Mouse (Mus musculus) gastrocnemius, postnatal 10 days (tissue): ENCODE measurements at regions not wholly inside any gene's neighbourhood (a gene's known extent, or its start where the extent isn't known, plus 50 kb on each side); places are given as distances from the start of the nearest gene placed in this dataset.

Experiments used
- DNase-seq: peaks from one replicate; pipeline ENCODE4 v3.0.0; 2021; ENCODE audit warnings: mixed read lengths

DNA sequence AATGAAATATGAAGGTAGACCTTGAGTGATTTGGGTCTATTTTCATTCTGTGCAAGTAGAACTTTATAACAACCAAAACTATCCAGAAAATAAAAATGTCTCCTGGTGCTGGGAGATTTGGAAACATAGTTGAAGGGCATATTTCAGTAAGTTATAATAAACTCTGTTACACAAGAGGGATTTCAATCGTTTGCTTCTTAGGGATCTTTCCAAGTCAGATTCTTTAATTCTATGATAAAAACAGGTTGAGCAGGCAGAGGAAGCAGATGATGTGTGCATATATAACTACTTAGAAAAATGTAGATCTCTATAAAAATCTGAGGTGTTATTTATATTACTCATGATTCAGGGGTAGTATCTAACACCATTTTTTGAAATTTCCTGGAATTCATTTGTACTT lies 498.3 kb downstream of the Lmo4 start:
- DNase-seq = no peak

DNA sequence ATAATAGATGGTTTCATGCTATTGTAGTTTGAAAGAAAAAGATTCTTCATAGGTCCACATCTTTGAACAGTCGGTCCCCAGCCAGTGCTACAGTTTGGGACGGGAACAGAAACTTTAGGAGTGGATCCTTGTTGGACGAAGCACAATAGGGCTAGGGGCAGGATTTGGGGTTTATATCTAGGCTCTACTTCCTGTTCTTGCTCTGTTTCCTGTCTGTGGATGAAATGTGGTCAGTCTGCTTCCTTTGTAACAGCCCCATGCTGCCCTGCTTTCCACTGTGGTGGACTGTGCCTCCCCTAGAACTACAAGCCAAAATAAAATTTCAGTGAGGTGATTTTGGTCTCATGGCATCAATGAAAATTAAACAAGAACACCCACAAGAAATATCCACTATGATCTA lies 510.2 kb downstream of the Lmo4 start:
- no peak for DNase-seq

DNA sequence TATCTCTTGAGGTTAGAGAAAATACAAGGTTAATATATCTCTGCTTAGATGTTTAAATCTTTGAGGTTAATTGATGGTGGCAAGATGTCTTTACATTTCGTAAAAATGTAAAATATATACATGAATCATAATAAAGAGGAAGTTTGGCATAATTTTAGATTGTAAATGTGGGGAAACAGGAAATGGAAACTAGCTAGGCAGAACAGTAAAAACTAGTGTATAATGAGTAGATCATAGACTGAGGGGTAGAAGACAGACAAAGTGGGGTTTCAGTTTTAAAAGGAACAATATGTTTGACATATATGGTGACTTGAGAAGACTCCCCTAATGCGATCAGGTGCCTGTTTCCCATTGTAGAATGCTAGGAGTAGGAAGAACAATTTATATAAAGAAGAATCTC lies 519.3 kb downstream of the Lmo4 start:
- no peak for DNase-seq

DNA sequence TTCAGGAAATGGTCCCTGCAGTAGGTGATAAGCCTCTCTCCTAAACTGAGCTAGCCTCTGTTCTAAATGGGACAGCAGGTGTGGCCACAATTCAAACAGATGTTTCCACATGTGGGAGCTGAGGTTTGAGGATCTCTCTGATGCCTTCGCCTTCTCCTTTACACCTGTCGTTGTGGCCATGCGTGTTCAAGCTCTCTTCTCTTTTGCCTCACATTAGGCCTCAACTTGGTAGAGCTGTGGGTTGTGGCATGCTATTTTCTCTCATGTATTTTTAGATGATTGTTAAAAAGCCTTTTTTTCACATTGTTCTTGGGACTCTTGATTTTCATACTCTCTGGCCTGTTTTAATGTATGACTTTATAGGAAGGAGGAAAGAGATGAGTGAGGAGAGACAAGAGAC lies 526.8 kb downstream of the Lmo4 start:
- no peak for DNase-seq

DNA sequence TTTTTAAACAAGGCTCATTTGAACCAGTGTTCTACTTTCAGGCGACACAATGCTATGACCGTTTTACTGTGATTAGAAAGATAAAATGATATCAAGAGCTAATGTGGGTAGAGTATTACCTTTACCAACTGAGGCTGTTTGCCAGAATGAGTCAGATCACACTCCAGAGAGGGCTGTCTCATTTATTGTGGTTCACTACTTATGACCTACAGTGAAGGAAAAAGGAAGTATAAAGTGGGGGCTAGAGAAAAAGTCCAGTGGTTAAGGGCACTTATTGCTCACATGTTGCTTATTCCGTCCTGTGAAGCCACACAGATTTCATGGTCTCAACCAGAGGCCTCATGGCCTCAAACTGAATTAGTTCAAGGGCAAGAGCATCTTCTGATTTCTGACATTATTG lies 530.2 kb downstream of the Lmo4 start:
- DNase-seq = no peak

DNA sequence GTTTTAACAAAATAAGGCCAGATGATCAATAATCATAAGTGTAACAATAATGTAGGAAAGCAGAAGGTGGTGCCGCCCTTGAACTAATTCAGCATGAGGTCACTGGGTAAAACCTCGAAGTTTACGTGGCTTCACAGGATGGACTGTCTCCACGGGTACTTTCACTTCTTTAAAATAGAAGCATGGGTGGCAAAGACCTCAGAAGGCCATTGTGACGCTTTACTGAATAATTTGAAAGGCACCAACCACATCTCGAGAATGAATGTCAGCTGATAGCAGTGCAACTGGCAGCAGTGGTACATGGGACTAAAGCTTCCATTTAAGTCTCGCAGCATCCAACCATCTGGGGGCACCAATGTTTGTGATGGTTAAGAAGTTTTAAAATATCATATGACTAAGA lies 530.6 kb downstream of the Lmo4 start:
- DNase-seq = no peak

DNA sequence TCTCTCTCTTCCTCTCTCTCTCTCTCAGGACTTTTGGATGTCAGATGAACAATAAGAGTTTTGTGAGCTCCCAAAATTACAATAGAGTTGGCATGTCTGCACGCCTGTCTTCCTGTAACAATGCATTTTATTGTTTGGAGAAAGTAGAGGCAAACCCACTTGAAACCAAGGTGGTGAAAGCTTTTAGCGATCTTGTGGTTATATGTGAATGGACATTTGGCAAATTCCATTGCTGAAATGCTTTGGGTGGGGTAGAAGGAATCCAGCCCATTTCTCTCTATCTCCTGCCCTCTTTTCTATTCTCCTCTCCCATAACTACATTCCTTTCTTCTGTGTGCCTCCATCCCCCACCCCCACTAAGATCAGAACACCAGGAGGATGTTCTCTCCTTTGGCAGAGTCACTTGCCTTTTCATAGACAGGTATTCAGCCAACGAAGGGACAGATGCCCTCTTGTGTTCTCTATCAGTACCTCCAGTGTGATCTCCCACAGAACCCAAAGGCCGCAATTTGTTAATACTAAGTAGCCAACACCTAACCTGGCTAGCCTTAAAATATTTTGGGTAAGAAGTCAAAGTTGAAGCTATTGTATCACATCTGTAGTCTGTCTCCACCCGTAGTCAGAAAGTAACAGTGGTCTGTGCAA lies 542.9 kb downstream of the Lmo4 start:
- DNase-seq = no peak

DNA sequence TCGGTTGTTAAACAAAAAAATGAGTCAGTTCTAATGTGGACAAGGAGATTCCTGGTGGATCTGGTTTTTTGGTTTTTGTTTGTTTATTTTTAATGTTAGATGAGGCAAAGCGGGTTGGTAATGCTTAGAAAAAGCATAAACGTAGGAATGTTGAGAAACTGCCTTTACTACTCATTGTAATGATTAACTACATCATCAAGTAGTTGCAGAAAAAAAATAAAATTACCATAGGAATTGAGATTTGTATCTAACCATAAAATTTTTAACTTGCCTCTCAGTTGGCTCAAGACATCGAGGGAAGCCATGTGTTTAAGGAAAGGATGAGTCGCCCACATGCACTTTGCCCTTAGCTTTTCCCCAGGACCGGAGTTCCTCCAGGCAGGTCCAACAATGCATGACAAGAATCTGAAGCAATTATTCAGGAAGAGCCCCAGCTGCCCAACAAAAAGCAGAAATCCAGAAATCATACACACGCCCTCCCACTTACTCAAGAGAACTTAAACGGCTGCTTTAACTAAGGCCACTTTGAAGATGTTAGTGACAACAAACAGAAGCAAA lies 545.5 kb downstream of the Lmo4 start:
- no peak for DNase-seq

DNA sequence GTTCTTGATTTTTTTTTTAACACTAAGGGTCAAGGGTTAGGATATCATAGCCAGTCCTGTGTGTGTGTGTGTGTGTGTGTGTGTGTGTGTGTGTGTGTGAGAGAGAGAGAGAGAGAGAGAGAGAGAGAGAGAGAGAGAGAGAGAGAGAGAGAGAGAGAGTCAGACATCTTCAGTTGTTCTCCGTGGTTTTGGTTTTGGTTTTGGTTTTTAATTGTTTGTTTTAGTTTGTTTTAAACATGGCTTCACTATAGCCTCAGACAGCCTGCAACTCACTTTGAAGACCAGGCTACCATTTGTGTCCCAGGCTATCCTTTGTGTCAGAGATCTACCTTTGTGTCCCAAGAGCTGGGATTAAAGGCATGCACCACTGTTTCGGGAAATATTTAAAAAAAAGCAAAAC lies 557.8 kb downstream of the Lmo4 start:
- no peak for DNase-seq

DNA sequence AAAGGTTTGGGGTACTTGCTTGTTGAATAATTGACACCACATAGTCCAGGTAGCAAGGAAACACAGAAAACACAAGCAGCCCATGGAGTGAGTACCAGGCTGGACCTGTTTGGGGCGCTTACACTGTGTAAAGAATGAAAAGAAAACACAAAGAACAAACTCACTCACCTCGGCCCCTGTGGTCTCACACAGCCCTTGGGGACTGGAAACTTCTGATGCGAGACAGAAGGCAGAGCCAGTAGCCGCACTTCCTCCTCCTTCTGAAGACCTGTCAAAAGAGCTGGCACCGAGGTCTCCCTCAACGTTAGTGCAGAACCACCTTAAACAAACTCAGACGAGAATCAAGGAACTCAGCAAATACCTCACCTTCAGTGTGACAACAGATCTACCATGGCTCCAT lies 558.2 kb downstream of the Lmo4 start:
- DNase-seq = no peak

DNA sequence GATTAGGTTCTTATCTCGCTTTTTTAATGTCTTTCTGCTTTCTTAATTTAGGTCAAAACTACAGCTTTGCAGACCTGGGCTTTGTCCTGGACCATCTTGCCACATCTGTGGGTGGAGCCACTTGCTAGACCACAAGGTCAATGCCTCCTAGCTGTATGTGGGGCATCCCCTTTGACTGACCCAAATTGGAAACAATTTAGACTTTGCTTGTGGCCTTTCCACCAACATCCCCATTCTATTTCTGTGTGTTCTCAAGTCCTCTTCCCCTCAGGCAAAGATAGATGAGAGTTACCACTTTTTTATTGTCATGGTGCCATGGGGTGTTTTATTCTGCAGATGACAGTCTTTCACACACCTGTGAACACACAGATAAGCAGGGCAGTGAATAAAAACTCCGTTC lies 572.0 kb downstream of the Lmo4 start:
- no peak for DNase-seq

DNA sequence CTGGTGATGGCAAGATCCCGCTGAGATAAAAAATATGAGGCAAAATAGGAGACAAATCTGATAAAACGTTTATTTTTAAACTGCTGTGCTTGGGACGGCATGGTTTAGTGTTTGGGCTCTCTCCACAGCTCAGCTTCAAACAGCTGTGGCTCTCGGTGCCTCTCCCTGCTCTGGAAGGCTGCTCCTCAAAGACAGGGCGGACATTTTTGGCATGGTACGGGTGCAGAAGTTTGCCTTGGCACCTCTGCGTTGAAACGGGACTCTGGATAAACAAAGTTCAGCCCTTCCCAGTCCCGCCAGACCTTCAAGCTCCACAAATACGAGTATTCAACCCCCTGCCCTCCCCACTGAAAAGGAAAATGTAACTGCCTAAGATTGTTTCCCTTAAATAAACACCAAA lies 573.8 kb downstream of the Lmo4 start:
- peak; percentile 35 for DNase-seq

DNA sequence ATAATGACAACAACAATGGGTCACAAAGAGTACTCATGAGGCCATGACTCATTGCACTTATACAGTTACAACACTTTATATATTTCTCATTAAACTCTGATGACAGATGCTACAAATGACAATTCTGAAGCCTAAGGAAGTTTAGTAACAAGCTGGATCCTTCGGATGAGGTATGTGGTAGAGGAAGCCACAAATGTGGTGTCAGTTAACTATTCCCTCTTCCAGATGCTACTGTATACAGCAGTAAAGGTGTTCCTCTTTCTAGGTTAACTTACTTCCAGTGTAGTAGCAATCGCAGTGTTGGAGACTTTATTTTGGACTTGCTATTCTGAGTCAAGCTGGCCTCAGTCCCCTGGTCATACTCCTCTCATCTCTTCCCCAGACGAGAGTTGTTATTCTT lies 580.1 kb downstream of the Lmo4 start:
- DNase-seq = no peak

DNA sequence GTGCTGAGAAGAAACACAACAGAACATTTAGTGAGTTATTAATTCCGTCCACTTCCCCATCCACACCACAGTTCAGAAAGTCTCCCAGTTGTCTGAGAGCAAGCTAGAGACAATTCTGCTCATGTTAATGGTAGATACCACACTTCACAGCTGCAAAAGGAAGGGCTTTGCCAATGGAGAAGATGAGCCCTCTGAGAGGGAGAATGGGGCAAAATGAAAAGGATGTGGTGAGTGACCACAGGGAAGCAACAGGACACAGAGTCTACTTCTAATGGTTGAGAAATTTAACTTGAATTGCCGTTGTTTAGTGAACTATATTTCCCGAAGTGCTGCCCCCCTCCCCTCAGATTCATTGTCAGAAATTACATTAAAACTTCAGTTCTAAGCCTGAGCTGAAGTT lies 582.7 kb downstream of the Lmo4 start:
- no peak for DNase-seq

DNA sequence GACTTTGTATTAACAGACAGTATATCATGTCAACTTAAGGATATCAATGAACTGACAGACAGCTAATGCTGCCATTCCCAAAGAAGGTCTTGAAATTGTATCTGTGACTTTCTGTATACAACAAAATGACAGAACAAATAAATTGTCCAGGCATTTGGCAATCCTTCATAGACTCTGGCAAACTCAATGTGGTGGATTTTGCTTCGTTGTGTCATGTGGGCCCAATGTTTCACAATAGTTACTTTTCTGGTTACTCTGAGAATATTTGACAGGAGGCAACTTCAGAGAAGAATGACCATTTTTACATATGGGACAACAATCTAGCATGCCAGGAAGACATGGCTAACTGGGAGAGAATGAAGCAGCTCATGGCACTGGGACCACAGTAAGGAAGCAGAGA lies 585.9 kb downstream of the Lmo4 start:
- DNase-seq = no peak

DNA sequence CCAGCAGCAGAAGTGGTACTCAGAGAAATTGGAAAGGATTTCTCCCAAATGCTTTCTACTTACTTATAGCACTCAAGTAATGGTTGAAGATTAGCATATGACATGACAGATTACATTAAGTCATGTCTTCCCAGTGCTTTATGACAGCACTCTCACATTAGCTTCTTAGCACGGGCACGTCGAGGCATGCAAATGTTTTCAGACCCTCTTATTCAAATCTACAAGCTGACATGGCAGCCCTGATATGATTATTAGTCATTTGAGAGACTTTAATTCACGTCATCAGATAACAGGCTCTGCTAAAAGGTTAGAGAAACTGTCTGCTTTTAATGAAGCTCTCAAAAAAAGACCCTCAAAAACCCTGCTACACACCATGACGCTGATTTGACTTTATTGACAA lies 590.1 kb downstream of the Lmo4 start:
- no peak for DNase-seq

DNA sequence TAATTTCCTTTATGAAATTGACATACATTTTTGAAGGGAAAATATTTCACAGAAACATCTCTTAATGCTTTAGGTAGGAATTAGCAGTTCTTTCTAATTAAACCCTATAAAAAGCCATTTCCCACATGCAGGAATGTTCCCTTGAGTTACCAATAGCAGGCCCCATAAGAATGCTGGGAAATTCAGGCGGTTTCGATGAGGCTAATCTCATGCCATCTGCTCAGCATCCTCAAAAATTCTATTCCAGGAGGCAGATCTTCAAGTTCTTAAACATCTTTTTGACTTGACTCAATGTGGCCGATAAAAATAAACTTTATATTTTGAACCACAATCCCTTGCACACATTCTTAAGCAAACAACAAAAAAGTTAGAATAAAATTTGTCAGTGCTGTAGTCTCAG lies 591.0 kb downstream of the Lmo4 start:
- no peak for DNase-seq

DNA sequence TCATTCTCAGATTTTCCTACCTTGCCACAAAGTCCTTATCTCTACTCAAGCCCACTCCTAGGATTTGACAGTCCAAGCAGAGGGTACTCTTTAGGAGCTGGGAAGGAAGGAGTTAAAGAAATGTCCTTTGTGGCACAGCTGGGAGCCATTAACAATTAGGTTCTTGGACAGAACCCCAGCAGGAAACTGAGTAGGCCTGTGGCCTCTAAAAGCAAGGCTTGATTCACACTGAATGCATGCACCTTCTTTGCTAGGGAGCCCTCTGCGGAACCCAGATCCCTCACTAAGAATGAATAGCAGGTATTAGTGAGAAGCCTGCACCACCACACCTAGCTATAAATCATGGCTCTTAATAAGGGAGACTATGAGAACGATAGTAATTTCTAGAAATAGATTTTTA lies 595.3 kb downstream of the Lmo4 start:
- DNase-seq = no peak

DNA sequence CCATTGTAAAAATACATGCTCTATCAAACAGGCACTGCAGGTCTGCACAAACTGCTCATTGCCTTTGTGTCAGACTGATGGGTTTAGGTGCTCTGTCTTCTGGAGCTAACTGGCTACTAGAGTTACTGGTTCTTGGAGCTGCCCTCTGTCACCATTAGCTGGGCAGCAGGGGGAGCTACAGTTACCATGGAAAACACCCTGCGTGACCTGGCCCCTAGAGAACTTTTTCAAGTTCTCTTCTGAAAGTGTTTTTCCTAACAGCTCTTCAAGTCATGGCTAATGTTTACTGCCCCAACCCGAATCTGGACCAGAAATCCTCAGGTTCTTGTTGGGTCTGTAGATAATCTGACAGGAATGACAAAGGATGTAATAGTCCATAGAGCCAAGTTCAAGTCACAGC lies 605.9 kb downstream of the Lmo4 start:
- DNase-seq = peak; percentile 13

DNA sequence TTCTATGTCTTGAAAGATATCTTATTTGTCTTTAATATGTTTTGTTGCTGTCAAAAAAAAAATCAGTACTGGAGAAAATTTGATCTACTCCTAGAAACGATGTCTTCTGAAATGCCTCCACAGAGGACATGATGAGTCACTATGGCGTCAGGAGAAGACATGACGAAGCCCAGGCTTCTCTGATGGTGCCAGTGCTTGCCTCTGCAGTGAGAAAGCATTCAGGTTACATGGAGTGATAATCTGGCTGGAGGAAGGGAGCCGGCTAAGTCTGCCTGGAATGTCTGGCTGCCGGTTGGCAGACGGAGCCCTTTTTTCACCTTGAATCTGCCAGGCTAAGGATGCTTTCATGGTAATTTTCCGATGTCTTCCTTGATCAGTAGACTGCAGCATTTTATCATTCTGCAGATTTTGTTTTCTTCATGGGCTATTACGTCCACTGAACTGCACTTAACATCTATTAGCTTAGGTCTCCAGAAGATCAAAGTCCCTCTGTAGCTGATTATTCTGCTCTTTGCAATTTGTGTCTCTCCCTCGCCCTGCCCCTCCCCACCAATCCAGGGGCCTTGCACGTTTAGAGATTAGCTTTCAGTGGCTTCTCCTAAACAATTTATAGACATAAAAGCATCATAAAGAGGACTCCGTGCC lies 607.9 kb downstream of the Lmo4 start:
- DNase-seq = no peak

DNA sequence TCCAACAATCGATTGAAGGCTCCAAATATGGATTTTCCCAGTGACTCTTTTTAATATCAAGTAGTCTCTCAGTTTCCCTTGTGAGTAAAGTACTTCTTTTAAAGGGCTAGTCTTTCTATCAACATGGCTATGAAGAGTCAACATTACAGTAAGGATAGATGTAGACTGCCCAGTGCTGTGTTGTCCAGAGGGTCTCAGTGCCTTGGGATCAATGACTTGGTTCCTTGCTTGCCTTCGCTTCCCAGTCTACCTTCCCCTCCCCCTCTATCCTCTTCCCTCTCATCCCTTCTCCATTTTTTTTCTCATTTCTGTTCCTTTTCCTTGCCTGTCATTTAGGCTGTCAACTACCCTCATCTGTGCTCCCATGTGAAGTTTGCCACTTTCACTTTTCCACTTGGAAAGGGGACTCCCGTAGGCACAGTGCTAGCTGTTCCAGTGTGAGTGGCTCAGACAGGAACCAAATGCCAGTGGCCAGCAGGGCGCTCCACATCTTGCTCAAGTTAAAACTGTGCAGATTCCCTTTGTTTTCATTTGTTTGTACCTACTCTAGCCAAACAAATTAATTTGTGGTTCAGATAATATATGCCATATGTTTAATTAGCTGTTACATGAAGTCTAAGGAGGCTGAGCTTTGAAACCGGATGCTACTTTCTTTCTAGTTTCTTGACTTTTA lies 608.9 kb downstream of the Lmo4 start:
- DNase-seq = no peak

DNA sequence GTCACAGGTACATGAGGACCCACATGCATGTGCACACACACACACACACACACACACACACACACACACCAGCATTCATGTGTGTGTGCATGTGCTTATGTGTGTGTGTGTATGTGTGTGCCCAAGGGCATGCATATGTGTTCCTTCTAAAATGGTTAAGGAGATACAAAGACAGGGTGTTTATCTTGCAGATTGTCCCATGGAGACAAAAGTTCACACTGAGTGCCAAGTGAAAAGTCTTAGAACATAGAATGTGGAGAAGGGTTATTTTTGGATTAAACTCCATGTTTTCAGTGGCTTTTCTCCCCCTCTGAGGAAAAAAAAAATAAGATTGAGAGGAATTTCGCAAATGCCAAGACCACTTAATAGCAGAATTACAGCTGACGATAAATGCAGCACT lies 609.9 kb downstream of the Lmo4 start:
- no peak for DNase-seq

DNA sequence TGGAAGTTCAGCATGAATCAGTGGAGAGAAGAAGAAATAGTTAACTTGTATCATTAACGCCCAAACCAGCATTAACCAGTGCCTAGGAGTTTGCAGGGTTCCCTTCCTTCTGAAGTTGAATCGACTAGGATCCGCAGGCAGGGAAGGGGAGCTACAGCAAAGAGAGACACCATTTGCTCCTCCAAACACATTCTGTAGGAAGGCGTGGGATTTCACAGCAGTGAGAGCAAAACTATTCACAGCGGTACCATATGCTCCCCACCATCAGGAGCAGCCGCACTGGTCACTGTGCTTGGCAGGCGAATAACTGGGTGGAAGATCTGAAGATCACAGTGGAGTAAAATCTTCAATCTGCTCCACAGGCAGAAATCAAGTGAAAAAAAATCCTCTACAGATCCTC lies 610.3 kb downstream of the Lmo4 start:
- no peak for DNase-seq

DNA sequence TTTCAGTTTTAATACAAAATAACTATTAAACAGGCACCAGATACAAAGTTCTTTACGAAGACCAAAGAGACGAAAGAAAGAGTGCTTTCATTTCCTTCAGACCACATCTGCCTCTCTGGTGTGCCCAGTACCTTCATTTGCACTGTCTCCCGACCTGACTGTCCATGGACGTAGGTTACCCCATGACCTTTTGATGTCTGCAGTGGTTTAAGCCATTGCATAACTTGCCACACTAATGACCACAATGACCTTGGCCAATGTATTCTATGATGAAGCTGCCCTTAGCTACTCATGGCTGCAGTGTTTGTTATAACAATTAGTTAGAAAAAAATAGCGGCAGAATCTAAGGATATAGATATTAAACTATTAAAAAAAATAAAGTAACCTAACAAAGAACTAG lies 618.4 kb downstream of the Lmo4 start:
- no peak for DNase-seq
